Mouse (Mus musculus): Measurements from ENCODE around the gene Atp8b2. TPM values are rescaled to one million over a fixed set of nuclear protein-coding genes. Genes with fewer than 3 reads are reported as not detected.

Atp8b2 gene
- 10 to 100 TPM; 51.4 to 59.6 TPM for total RNA-seq (2021)

DNA sequence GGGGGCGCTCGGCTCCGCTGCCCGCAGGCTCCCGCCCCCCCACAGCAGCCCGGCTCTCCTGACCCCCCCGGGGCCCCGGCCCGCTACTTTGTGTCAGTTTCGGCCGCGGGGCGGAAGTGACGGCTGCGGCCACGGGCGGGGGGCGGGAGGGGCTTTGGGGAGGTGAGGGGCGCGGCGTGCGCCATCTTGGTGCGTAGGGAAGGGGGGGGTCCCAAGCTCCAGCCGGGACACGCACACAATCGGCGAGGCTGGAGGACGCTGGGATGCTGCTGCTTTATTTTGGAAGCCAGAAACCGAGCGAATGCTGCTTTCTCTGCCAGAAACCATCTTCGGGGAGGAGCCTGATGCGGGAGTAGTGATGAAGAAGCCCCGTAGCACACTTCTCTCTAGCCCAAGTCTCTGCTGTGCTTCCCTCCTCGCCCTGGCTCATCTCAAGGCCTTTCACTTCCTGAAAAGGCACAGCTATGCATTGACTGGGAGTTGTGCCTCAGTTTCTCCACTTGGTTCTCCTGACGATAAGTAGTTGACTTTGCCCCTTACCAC lies at the start of gene Atp8b2:
TSS of gene Atp8b2 (minus strand) at position 288 of the 543 bp plus-strand sequence.
- peak; percentile 75 for DNase-seq

DNA sequence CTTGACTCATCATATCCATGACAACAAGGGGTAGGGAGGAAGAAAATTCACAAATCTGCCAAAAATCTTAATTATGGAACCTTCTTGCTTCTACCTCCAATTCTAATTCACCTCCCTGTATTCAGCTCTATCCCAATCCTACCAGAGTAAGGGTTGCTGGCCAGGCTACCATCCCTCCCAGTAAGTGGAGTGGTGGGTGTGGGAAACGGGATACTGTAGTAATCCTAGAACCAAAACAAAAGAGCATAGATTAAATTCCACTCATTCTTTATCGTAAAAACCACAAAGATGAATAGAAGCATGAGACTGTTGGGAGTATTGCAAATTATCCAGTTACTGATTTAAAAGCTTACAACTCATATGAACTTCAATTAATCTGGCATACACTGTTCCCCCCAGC lies 47.0 kb upstream of the Atp8b2 start:
- DNase-seq: no peak

DNA sequence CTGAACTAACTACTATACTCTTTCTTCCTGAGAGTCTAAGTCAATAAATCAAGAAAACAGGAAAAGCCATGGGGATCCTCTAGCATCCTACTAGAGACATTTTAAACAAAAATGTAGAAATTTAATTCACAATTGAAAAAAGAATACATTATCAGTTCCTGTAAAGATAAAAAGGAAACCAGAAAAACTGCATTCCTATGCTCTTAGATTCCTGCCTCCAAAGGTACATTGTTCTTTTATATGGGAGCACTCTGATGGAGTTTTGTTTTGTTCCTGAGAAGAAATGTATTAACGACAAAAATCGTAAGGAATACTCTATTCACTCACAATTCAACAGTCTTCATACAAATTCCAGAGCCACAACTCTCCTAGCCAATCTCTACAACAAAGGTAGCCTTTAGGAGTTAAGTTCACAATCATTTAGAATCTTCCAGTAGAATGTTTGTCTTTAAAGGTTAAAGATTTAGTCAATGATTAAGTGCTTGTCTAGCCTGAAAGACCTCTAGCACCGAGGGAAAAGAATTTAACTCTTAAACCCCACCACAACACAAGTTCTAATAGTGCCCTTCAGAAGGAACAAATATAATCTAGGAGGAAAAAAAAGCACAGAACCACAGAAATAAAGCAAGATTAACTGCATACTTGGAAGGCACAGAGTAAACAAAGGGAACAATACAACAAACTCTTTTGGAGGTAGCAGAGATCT lies 40.9 kb upstream of the Atp8b2 start:
- DNase-seq: no peak

DNA sequence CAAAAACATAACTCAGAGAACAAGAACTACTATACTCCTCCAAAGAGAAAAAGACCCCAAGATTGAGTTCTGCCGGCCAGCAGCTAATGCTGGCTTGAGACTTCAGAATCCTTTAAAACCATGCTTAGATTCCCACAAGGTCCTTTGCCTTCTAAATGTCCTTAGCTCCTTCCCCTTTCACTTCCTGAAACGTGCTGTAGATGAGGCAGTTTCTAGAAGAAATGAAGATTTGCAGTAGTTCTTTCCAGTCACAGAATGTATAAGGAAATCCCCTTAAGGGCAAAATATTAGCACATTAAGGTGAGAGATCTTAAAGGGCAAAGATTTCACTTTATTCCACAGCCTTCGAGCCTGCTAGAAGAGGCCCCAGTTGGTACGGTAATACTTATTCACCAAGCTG lies 36.5 kb upstream of the Atp8b2 start:
- DNase-seq: no peak

DNA sequence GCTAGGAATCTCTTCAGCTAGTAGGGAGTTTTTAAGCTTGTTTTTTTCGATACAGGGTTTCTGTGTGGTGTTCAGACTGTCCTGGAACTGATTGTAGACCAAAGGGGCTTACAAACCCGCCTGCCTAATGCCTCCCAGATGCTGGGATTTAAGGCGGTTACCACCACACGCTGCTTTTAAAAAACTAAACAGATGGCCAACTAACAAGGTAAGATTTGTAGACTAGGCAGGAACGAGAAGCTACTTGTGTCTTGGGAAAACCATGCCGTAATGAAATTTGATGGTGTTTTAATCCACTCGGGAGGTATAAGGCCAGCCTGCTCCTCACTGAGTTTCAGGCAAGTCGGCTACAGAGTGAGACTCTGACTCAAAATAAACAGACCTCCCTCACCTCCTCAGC lies 35.8 kb upstream of the Atp8b2 start:
- peak; percentile 5 for DNase-seq

DNA sequence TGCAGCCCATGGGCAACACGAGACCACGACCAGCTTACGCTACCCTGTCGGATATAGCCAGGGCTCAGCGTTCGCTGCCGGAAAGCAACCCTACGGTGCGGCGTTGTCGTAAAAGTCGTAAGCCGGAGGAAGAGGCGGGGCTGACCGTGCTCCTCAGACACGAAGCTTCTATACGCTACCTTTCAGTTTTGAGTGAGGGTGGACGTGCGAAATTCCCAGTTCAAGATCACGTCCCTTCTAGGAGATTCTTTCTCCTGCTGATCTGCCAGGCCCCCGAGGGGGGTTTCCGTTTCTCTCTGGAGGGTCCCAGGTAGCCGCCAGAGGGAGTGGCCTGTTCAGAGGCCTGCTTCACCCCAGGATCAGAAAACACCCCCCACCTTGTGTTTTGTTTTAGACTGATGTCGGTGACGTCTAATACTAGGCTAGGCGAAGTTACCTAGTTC lies 35.3 kb upstream of the Atp8b2 start, which contains the start of gene Hax1:
TSS of gene Hax1 (minus strand) at position 169 of the 443 bp plus-strand sequence.
- DNase-seq: peak; percentile 95

DNA sequence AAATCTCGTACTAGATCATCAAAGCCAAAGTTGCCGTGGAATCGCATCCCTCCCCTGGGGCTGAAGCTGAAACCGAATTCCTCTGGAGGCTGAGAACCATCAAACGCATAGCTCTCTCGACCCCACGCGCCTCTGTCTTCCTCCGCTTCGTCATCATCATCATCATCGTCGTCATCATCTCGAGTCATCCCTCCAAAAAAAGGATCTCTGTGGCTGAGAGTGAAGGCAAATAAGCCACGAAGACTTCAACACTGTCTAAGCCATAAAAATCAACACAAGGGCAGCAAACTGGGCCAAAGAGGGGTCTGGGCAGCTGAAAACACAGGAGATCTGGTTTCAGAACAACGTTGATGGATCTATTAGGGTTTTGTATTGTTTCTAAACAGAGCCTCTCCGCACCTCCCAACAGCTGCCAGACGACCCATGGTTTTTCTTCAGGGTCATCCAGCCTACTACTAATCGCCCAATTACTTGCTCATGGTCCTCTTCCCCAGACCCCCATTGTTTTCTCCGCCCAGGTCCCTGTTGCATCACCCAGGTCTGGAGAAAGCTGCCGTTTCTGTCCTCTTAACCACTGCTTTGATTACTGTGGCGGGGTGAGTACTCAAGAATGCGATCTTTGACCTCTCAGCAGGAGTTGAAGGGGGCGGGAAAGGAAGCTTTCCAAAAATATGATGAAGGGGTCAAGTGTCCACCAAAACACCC lies 34.6 kb upstream of the Atp8b2 start:
- no peak for DNase-seq

DNA sequence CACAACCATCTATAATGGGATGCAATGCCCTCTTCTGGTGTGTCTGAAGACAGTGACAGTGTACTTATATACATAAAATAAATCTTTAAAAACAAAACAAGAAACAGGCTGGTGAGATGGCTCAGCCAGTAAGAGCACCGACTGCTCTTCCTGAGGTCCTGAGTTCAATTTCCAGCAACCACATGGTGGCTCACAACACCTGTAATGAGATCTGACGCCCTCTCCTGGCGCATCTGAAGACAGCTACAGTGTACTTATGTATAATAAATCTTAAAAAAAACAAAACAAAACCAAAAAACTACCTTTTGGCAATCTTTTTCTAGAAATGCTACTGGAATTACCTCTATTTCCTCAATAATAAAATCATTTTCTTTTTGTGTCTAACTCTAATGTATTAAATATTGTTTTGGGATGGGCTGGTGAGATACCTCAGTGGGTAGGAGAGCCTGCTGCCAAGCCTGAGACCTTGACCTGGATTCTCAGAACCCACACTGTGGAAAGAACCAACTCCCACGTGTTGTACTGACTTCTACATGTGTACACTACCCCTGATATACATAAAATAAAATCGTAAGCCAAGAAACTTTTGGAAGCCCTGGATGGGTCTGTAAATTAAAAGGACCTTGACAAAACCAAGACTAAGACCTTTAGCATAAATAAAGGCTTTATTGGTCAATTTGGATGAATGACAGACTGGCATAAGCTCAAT lies 31.7 kb upstream of the Atp8b2 start:
- DNase-seq: no peak

DNA sequence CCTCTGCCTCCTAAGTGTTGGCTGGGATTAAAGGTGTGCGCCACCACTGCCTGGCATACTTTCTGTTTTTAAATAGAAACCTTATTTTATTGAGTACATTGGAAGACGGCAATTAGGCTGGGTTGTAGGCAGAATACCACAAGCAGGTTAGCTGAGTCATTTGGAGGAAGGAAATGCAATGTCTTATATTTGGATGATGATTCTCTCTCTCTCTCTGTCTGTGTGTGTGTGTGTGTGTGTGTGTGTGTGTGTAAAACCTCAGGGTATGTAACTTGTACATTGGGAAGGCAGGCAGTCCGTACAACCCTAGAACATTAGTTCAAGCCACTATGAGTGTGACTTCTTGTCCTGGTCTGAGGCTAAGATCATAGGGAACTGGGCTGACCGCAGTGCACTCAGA lies 24.5 kb upstream of the Atp8b2 start:
- DNase-seq: no peak

DNA sequence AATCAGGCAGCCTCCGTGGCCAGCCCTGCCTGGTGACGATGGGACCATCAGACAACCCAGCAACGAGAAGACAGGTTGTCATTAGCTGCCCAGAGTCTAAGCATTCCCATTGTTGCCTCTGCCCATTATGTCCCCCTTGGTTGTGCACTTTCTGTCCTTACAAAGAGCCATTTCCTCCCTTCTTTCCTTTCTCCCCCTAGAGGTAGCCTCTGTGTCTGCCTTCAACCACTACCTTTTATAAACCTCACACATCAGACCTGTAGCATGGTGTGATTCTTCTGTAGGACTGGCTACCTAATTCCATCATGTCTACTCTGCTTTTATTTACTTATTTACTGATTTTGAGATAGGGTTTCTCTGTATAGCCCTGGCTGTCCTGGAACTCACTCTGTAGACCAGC lies 23.9 kb upstream of the Atp8b2 start:
- no peak for DNase-seq

DNA sequence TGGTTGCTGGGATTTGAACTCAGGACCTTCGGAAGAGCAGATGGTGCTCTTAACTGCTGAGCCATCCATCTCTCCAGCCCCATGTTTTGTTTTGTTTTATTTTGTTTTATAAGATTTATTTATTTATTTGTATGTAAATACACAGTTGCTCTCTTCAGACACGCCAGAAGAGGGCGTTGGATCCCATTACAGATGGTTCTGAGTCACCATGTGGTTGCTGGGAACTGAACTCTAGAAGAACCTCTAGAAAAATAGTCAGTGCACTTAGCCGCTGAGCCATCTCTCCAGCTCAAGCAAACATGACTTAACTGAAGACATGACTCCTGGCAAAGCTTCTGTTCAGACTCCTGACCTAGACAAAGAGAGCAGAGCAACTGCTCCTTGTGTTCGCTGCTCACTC lies 19.1 kb upstream of the Atp8b2 start:
- no peak for DNase-seq

DNA sequence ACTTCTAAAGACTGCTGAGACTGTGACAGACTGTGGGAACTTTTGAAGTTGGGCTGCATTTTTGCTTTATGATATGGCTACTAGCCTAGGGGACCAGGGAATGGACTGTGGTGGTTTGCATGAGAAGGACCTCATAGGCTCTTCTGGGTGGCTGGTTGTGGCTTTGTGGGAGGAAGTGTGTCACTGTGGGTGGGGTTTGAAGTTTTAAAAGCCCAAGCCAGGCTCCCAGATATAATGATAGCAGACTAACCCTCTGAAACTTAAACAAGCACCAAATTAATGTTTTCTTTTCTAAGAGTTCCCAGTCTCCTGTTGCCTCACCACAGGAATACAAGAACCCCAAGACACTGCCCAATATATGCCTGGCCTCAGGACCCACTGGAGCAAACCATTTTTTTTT lies 13.6 kb upstream of the Atp8b2 start:
- no peak for DNase-seq

DNA sequence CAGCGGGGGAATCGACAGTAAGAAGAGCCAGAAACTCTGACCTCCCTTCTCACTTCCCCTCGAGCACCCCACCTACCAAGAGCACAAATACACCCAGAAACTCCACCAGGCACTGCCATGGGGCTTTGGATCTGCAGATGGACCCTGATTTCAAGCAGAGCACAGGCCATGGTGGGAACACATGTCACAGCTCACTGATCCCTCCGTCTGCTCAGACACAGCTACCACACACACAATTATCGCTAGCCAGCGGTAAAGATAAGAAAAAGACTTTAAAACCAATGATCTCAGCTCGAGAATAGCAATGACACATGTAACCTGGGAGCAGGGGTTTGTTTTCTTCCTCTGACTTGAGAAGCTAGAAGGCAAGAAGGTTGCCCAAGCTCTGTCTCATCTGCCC lies 5.2 kb upstream of the Atp8b2 start:
- DNase-seq: no peak

DNA sequence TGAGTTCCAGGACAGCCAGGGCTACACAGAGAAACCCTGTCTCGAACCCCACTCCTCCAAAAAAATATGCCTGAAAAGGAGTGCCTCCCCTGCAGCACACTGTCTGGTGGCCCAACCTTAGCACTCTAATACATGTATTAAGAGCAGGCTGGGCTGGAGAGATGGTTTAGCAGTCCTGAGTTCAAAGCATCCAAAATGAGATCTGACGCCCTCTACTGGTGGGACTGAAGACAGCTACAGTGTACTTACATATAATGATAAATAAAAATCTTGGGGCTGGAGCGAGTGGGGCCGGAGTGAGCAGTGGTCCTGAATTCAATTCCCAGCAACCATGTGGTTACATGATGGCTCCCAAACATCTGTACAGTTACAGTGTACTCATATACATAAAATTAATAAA lies 3.6 kb upstream of the Atp8b2 start:
- no peak for DNase-seq

DNA sequence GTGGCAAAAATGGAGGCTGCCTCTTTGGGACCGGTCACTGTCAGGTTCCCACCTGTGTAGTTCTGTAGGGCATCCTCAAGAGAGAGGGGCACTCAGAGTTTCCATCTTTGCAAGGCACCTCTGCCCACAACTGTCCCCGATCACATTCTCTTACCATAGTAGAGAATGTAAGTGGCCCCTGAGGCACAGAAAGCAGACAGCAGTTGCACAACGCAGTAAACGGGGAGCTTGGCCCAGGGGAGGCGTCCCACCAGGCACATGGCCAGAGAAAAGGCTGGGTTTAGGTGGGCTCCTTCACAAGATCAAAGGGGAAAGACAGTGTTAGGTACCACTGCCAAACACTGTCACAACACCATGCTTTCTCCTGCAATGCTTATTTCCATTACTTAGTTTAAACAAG lies 2.7 kb upstream of the Atp8b2 start:
- no peak for DNase-seq

DNA sequence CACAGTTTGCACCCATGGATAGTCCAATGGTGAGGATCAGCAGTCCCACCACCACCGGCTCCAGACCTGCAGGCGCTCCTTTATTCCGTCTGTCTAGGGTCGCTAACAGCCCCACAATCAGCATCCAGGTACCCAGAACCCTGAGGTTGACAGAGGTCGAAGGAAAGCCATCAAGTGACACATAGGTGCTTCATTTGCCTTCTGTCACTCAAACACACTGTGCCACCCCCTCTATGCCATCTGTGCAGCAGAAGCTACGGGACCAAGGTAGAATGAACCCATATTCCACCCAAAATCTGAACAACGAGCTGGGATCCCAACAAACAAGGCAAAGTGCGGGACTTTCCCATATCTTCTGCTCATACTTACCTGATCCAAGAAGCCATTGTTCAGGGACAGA lies 2.2 kb upstream of the Atp8b2 start:
- no peak for DNase-seq

DNA sequence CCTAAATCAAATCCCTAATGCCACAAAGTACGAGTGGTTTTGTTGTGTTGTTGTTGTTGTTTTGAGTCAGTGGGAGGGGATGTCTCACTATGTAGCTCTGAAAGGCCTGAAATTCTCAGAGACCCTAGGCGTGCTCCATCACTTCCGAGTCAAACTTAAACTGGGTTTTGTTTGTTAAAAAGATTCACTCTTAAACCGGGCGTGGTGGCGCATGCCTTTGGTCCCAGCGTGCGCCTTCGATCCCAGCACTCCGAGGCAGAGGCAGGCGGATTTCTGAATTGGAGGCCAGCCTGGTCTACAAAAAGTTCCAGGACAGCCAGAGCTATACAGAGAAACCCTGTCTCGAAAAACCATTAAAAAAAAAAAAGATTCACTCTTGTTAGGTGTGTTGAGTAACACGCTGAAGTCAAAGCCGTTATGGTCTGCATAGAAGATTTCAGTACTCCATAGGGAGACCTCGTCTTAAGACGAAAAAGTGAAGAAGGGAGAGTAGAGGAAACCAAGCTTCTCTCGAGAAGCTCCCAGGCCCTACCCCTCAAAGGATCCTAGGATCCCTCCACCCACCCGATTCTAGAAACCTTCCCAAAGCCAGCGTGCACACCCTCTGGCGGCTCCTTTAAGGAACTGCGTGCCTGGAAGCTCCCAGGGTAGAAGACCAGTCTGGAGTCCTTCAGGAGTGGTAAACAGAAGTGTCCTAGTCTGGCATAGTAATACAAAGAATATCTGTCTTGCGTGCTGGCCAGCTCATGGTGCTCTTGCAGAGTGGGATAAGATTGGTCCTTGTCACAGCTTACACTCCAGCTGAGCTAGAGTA lies 825 bp upstream of the Atp8b2 start:
- peak; percentile 78 for DNase-seq

DNA sequence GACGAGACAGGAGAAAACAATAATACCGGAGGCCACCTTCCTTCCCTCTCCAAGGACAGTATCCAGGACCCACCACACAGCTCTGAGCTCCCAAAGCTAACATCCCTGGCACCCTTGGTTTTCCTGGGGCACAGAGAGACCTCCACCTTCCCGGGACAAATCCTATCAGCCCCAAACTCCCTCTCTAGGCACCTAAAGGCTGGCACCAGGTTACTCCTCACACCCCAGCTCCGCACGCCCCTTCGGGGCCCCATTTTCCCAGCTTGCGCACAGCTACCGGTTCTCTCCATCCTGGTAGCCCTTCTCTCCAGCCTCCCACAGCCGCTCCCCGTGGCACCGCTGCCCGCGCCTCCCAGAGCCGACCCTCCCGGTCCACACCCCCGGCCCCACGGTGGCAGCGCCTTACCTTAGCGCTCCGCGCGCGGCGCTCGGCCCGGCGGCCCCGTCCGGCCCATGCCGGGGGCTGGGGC lies 522 bp downstream of the Atp8b2 start:
- DNase-seq: peak; percentile 43

DNA sequence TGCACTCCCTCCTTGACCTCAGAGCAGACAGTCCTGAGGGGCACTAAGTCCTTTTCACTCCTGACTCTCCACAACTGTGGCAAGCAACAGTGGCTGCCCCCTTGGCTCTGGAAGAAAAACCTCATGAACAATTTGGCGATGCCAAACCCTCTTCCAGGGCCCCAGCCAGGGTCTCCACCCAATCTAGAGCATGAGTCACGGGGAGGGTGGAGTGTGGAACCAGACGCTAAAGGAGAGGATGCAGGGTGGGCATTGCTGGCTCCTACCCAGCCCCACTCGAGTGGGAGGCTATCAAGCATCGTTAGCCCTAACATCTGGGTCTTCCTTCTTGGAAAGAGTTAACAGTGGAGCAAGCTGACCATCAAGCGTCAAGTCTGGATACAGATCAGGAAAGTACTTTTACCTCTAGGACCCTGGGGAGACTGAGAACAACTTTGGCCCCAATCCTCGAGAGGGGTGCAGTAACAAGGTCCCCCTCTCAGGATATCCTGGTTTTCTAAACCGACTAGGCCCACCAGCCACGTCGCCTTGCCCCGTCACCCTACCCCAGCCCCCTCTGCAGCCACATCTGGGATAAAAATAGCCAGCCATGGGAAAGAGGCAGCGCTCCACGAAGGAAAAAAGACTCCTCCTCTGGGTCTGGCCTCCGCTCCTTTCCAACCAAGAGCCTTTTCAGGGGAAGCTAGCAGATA lies 1.1 kb downstream of the Atp8b2 start:
- DNase-seq: peak; percentile 68

DNA sequence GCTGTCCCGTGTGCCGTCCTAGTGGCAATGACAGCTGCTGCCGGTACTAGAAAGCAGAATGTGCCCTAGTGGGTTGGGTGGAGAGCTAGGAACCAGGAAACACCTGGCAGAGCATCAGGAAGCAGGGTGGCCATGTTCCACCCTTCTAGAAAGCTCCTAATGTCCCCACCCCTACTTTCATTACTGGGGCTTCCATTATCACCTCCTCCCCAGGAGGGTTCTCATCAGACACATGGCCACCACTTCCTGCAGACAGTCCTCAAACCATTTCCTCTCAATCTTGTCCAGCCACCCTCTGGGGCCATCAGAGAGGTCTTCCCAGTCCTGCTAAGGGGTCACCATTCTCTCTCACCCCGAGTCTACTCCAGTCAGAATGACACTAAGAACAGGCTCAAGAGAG lies 1.9 kb downstream of the Atp8b2 start:
- no peak for DNase-seq

DNA sequence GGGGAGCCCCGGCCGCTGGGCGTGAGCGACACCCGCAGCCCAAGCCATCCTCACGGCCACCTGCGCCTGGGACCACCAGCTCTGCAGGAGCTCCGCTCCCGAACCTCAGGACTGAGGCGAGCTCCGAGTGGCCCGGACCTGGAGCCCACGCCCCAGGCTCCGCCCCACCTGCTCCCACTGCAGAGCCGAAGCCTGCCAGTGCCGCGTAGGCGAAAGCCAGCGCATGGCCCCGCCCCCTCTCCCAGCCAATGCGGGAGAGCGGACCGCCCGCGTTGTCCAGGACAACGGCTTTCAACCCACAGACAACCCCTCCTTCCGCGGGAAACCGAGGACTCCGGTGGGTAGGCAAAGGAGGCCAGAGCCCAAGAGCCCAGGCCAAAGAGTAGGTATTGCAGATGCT lies 2.8 kb downstream of the Atp8b2 start:
- DNase-seq: peak; percentile 94

DNA sequence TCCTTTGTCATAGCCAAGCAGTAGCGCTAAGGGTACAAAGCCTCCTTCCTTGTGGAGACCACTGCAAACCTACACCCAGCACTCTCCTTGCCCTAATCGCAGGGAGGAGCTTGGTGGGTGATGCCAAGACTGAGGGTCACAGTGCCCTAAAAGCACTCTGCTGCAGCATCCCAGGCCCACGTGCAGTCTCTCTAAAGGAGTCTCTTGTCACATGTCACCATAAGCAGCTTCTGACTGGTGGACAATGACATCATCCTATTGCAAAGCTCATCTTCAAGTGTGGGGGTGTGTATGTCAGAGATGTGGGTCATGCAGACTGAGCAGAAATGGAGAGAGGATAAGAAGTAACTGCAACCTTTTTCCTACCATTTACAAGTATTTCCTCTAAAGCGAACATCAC lies 3.9 kb downstream of the Atp8b2 start:
- no peak for DNase-seq

All from heart, postnatal 4 days (tissue).